Mouse (Mus musculus) Patski (cell line): ENCODE data around the gene Gprc5b. TPM values are rescaled to one million over a fixed set of nuclear protein-coding genes. Genes with fewer than 3 reads are reported as not detected.
A peak's percentile ranks its signal among the peaks of the same experiment; 100 is the strongest.

Experiments used
- ATAC-seq: fragments of 100-300 bp; one replicate; pipeline ENCODE4 v1.8.0; 2021
- CTCF ChIA-PET: fragments of 350-600 bp; sonication (Branson Sonifier 250); formaldehyde crosslinking; loops from one replicate; lab custom pipeline; 2022; ENCODE audit warnings: inconsistent platforms; lab: Charles Lee
- POLR2A ChIA-PET: fragments of 350-600 bp; sonication (Branson Sonifier 250); formaldehyde crosslinking; loops from one replicate; lab custom pipeline; 2022; ENCODE audit warnings: antibody characterized with exemption, inconsistent platforms; lab: Charles Lee
- DNase-seq: peaks from one replicate; pipeline ENCODE4 v3.0.0-alpha.2; 2011; ENCODE audit warnings: low read depth, low spot score
- H3K27me3 ChIP-seq: fragments of 371-371 bp; one replicate; pipeline ENCODE4 v1.5.1; 2021
- CTCF ChIP-seq: fragments of 100-300 bp; IDR thresholded peaks from one replicate; pipeline ENCODE4 v1.5.1; 2021
- in situ Hi-C: fragments of 300-500 bp; cut with MboI; formaldehyde crosslinking; loops from 3 replicates; pipeline ENCODE4 v1.11.1; 2018; ENCODE audit warnings: low pct_unique_long_range_greater_than_20kb, mixed read lengths
- polyA plus RNA-seq: library from polyadenylated mRNA; unstranded; gene quantifications from one replicate; pipeline ENCODE4 v1.2.3, GENCODE M21; 2021

Gprc5b gene
- polyA plus RNA-seq, 1 experiment from 2014 or later, result 23.3 TPM

GRCm38 (mm10) chr7:118937469-118938387 lies 57.3 kb downstream of the Gprc5b start:
- no peak for DNase-seq
- no peak for ATAC-seq
- ChIA-PET CTCF (interaction anchor here (0.7 to 1.0 kb wide), 2 partner anchors 18 to 58 kb away, joined by 3 read pairs; no protein-coding TSS in a partner anchor), POLR2A (no interaction called here)
- no peaks in the 10 kb centered on the region for H3K27me3 ChIP-seq
- in situ Hi-C loops, result no loop called here
- TF ChIP-seq CTCF, result no peak

- ChIA-PET CTCF (no interaction called here), POLR2A (no interaction called here)
- ATAC-seq, result no peak
- DNase-seq, result no peak
- no peak for TF ChIP-seq CTCF
- in situ Hi-C loops, result no loop called here
- no peaks in the 10 kb centered on the region for H3K27me3 ChIP-seq
Observed at GRCm38 (mm10) chr7:118936844-118937243, 58.2 kb downstream of the Gprc5b start.

GRCm38 (mm10) chr7:118935306-118935705 lies 59.7 kb downstream of the Gprc5b start:
- in situ Hi-C loops, result no loop called here
- ATAC-seq (peak; percentile 87), DNase-seq (peak; percentile 83)
- ChIA-PET POLR2A (interaction anchor here (1.3 kb wide), 1 partner anchor 10 kb away, joined by 6 read pairs; no protein-coding TSS in a partner anchor), CTCF (no interaction called here)
- no peak for TF ChIP-seq CTCF
- H3K27me3 ChIP-seq, result no peaks in the 10 kb centered on the region

GRCm38 (mm10) chr7:118931502-118932395 lies 63.3 kb downstream of the Gprc5b start:
- DNase-seq, result peak; percentile 55
- ATAC-seq, result no peak
- in situ Hi-C loops, result loop anchor here (5.0 kb wide), 2 partner anchors 61 to 79 kb away; no protein-coding TSS in a partner anchor
- no peak for TF ChIP-seq CTCF
- H3K27me3 ChIP-seq, result no peaks in the 10 kb centered on the region
- POLR2A ChIA-PET, result interaction anchor here (0.6 kb wide), 1 partner anchor 35 kb away, joined by 3 read pairs; no protein-coding TSS in a partner anchor
- CTCF ChIA-PET, result no interaction called here

- no peaks in the 10 kb centered on the region for H3K27me3 ChIP-seq
- TF ChIP-seq CTCF, result no peak
- in situ Hi-C loops, result loop anchor here (5.0 kb wide), 2 partner anchors 63 to 77 kb away; no protein-coding TSS in a partner anchor
- POLR2A ChIA-PET, result interaction anchor here (1.1 to 1.2 kb wide), 2 partner anchors 19 to 64 kb away, joined by 3 to 4 read pairs; no protein-coding TSS in a partner anchor
- ATAC-seq (peak; percentile 98), DNase-seq (peak; percentile 91)
- CTCF ChIA-PET, result interaction anchor here (0.9 to 2.5 kb wide), 4 partner anchors 11 to 67 kb away, joined by 3 to 7 read pairs (median 4); no protein-coding TSS in a partner anchor
Observed at GRCm38 (mm10) chr7:118929601-118930311, 65.3 kb downstream of the Gprc5b start.

GRCm38 (mm10) chr7:118928916-118929315 lies 66.1 kb downstream of the Gprc5b start:
- no peaks in the 10 kb centered on the region for H3K27me3 ChIP-seq
- ChIA-PET CTCF (interaction anchor here (0.8 to 2.5 kb wide), 6 partner anchors 10 to 68 kb away, joined by 3 to 8 read pairs (median 3); no protein-coding TSS in a partner anchor), POLR2A (interaction anchor here (0.9 to 1.5 kb wide), 4 partner anchors 18 to 78 kb away, joined by 3 to 4 read pairs (median 4); no protein-coding TSS in a partner anchor)
- in situ Hi-C loops, result no loop called here
- ATAC-seq, result no peak
- no peak for DNase-seq
- no peak for TF ChIP-seq CTCF

- H3K27me3 ChIP-seq, result no peaks in the 10 kb centered on the region
- no peak for ATAC-seq
- TF ChIP-seq CTCF, result no peak
- CTCF ChIA-PET, result interaction anchor here (0.8 to 2.5 kb wide), 8 partner anchors 9 to 68 kb away, joined by 3 to 8 read pairs (median 3); no protein-coding TSS in a partner anchor
- POLR2A ChIA-PET, result interaction anchor here (0.9 to 1.5 kb wide), 3 partner anchors 52 to 77 kb away, joined by 3 to 4 read pairs (median 3); no protein-coding TSS in a partner anchor
- no peak for DNase-seq
- in situ Hi-C loops, result no loop called here
Observed at GRCm38 (mm10) chr7:118928316-118928715, 66.7 kb downstream of the Gprc5b start.

DNA sequence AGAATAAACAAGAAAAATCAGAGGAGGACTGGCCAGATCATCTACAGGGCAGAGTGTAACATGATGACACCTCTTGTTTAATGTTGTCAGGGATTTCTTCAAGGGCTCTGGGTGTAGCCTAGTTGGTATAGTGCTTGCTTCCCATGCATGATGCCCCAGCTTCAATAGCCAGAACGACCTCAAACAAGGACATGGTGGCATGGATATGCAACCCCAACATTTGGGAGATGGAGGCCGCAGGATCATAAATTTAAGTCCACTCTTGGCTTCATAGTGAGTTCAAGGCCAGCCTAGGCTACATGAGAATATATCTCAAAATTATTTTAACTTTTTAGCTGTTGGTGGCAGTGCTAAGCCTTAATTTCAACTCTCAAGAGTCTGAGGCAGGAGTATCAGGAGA lies 67.7 kb downstream of the Gprc5b start:
- ATAC-seq, result no peak
- POLR2A ChIA-PET, result interaction anchor here (1.4 kb wide), 1 partner anchor 72 kb away, joined by 3 read pairs; the partner anchor contains the start of gene Iqck
- no peak for TF ChIP-seq CTCF
- in situ Hi-C loops, result no loop called here
- no peak for DNase-seq
- H3K27me3 ChIP-seq, result no peaks in the 10 kb centered on the region
- CTCF ChIA-PET, result interaction anchor here (1.1 to 1.9 kb wide), 3 partner anchors 8 to 17 kb away, joined by 3 to 8 read pairs (median 4); no protein-coding TSS in a partner anchor
